Mouse (Mus musculus): ENCODE data around the gene Gstp1.
A peak's percentile ranks its signal among the peaks of the same experiment; 100 is the strongest.
"Not testable (repeated sequence)": the region's sequence is repeated elsewhere in the genome, so short reads cannot be mapped to it uniquely, and the experiment has no call there.

The Gstp1 gene

DNA sequence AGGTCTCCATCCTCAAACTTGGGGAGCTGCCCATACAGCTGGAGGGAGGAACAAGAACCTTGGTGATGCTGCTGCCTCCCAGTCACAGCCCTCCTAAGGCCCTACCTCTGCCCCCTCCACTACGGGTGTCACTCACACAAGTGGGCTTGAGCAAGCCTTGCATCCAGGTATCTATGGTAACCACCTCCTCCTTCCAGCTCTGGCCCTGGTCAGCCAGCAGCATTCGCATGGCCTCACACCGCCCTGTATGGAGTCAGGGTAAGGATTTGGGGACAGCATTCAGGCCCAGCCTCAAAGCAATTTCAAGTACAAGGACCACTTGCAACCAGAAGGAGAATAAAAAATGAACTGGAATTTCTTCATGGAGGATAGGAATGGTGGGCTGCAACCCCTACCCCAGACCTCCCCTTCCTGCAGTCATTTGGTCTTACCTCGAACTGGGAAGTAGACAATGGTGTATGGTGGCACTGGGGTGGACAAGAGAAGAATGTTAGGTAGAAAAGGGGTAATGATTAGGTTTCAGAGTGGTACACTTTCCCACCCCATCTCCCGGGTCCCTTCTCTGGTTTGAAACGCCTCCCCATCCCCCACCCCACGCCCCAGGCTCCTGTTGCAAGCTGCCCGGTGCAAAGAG lies 514 bp downstream of the Gstp1 start:
- not testable (repeated sequence) for DNase-seq

DNA sequence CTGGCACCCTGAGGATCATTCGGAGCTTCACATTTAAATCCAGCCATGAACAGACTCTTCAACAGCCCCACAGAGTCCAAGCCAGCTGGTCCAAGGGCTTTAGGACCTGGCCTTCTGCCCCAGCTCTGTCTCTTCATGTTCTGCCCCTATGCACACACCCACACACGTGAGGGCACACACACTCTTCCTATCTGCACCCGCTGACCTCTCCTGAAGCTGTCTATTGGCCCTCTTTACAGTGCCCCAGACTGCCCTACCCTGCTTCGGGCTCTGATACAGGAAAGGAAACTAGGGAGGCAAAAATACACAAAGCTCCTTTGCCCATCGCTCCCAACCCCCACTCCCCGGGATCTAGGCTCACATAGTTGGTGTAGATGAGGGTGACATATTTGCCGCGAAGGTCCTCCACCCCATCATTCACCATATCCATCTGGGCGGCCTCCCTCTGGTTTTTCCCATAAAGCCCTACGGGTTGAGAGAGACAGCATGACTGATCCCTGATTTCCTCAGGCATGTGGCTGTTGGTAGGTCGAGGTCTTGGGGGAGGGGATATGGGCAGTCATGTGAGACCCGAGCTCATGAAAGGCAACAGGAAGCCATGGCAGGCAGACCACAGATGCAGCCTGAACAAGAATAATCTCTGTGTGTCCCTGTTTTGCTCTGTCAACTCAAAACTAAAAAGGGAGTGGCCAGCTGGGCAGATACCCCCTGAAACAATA lies 1.3 kb downstream of the Gstp1 start:
- peak; percentile 30 for DNase-seq

DNA sequence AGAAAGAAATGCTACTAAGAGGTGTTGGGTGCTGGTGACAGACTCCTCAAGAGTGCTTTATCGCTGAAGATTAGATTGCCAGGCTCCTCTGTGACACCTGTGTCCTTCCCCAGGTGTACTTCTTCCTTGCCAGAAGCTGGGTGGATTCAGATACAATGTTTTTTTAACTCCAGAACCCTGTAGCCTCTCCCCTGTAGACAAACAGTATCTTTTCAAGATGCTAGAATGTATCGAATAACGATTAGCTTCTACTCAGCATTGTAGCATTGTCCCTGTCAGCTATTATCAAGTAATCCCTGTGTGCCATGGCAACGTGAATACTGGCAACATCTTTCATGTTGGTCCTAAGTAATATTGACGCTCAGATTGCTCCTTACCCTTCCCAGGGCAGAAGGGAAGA lies 4.0 kb downstream of the Gstp1 start:
- DNase-seq = no peak

DNA sequence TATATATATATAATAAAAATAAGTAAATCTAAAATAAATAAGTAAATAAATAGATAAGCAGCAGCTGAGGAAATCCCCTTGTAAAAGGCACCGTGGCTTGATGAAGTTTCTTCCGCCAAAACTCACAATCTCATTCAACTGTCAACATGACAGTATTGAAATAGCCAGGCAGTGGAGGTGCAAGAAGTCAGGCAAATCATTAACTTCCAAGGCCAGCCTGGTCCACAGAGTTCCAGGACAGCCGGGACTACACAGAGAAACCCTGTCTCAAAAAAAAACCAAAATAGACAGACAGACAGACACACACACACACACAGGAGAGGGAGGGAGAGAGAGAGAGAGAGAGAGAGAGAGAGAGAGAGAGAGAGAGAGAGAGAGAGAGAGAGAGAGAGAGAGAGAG lies 4.5 kb downstream of the Gstp1 start:
- no peak for DNase-seq

DNA sequence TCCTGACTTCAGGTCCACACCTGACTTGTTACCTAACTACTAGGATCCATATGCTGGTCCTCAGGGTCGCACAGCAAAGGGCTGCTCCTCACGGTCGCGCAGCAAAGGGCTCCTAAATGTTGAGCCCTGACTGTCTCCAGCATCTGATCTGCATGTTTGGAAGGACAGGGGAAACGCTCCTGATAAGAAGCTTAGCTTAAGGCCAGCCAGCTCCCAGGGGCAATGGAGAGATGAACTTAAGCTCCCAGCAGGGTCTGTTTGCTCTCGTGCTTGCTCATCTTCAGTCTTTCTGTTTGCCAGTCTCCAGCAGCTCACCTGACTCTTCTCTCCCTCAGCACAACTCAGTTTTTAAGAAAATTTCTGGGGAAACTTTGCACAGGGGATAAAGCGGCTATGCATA lies 5.1 kb downstream of the Gstp1 start:
- peak; percentile 42 for DNase-seq

DNA sequence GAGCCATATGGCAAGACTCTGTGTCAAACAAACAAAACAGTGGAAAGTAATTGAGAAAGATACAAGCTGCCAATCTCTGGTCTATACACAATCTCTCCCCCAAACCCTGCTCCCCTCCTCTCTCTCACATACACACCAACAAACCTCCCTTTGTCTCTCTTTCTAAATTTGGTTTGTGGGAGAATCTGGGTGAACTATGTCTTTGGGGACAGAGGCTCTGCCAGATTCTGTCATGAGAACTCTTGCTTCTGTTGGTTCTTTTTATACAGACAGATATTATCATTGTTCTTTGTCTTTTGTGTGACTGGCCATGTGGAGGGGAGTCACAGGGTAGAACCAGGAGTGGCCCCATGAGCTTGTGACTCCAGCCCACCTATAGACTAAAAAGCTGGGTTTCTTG lies 10.2 kb downstream of the Gstp1 start:
- DNase-seq = no peak

DNA sequence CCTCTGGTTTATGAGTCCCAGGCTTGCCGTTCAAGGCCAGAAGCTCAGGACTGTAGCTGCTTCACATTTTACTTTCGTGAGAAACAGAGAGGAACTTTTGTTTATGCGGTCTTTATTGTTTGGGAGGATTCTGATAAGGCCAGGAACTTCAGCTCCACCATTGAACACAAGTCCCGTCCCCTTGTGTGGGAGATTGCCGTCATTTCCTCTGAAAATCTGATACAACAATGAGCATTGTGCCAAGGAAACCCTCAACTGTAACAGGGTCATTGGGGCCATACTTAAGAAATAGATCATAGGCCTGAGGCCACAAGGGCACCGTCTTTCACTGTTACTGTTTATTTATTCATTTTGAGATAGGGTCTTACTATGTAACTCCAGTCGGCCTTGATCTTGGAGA lies 14.6 kb downstream of the Gstp1 start:
- DNase-seq = no peak

DNA sequence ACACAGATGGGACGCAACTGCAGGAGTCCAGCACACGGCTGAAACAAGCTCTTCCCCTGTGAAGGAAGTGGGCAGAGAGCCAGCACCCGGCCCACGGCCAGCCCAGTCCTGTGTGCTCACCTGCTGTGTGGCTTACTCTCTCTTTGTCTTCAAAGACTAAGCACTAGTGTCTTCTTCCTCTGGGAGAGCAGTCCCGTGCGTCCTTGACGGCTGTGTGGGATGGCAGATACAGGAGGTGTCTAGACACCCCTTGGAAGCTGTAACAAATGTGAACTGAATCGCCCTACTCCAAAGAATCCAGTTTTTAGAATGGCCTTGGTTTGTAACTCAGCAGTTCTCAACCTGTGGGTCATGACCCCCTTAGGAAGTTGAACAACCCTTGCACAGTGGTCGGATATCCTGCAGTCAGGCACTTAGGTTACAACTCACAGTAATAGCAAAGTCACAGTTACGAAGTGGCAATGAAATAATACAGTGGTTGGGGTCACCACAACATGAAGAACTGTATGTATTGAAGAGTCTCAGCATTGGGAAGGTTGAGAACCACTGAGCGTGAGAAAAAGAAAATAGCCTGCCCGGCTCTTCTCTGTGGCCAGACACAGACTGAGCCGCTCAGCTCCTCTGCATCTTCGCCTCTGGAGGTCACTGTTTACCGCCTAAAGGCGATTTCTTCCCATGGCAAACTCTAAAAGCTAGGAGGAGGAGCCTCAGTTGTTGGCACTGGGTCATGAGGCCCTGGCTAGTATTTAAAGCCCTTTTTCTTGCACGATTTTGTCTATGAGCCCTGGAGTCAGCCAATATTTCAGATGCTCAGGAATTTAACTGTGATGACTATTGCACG lies 18.8 kb downstream of the Gstp1 start:
- DNase-seq = peak; percentile 89

DNA sequence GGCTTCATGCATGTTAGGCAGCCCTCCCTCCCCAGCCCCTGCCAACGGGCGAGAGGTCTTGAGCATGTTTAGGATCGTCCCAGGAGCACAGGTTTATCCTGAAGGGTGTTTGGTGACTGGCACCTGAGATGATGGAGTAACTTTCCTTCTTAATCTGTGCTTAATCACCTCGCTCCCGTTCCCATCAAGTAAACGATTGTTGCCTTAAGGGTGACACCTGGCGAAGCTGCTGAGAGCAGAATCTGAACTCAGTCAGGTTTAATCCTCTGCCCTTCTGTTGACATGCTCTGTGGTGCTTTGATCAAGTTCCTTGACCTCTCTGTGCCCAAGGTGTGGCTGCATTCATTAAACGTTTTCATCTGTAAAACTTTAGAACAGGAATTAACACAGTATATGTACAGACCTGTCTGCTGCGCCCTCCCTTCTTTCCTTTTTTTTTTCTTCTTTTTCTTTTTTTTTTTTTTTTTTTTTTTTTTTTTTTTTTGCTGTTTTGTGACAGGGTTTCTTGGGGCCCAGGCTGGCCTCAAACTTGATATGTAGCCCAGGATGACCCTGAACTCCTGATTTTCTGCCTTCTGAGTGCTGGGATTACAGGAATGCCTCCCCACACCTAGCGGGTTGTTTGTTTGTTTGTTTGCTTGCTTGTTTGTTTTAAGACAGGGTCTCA lies 19.7 kb downstream of the Gstp1 start:
- no peak for DNase-seq

DNA sequence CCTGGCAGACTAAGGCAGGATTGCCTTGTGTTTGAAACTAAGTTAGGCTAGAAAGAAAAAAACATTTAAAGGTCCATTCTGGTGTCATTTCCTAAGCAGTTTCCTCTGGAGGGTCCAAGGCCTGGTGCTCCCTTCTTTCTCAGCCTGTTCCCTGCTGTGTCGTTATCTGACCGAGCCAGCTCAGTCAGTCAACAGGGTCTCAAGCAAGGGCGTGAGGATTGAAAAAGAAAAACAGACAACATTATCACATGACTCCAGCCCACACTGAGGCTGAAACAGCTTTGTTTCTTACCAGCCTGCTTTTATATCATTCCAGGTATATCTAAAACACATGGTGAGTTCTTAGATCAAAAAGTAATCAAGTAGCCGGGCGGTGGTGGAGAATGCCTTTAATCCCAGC lies 22.1 kb downstream of the Gstp1 start:
- DNase-seq = no peak

DNA sequence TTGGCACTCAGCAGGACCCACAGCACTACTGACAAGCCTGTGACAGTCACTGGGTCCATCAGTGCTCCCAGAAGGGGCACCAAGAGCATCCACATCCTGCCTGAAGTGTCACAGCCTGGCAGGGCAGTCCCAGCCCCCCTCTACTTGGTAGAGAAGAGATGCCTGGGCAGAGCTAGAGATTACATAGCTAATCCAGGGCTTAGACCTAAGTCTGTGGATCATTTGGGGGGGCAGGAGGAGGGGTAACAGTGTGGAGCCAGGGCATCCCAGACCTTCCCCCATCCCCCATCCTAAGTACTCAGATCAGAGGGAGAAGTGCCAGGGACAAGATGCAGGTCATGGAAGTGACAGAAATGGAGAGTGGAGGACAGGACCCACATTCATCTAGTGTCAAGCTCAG lies 23.0 kb downstream of the Gstp1 start:
- peak; percentile 87 for DNase-seq

DNA sequence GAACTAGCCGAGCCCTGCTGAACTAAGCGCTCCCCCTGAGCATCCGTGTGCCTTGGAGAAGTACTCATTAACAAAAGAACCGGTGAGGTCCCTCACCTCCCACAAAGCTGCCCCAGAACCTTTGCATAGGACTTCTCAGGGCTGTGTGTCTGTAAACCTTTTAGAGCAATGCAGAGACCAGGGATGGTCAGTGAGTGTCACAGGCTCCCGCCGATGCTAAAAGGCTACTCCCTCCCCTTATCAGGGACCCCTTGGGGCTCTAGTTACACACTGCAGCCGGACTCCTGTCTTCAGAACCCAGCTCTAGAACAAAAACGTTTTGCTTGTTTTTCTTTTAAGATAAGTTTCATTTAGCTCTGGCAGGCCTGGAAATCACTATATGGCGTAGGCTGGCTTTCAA lies 24.7 kb downstream of the Gstp1 start:
- no peak for DNase-seq

DNA sequence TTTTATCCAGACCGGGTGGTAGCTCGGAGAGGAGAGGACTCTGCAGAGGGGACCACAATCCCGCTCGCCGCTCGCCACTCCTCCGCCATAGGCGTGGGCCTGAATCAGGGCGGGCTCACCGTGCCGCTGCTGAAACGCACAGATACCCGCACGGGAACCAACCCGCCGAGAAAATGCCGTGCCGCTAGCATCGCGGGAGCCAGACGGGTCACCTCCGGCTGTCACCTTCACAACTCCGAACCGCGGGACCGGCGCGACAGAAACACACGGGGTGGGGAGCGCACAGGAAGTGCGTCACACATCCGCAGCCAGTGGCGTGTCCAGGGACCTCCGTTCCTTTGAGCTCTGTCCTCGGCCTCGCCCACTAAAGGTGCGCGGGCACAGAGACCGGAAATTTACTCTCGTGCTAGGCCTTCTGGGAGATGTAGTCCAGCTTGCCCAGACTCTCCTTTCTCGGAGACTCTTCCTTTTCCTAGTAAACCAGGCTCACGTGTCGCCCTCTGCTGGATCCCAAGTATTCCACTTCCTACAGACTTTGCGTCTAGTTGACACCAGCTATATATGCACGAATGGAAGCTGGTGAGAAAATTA lies 25.3 kb downstream of the Gstp1 start, which contains the start of gene Ndufv1:
Gene Ndufv1 (minus strand): TSS at position 375 of the 591 bp plus-strand sequence.
- DNase-seq = peak; percentile 100

DNA sequence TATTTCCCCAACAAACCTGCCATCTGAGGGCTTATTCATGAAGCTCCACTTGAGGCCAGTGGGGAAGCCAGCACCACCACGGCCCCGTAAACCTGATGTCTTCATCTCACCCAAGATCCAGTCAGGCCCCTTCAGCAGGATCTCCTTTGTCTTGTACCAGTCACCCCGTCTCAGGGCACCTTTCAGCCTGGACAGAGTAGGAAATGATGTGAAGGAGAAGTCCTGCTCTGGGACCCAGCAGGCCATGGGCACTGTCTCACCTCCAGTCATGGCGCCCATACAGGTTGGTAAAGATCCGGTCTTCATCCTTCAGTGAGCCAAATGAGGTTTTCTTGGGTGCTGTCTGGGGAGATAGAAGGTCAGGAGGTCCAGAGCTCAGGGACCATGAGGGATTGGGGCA lies 26.7 kb downstream of the Gstp1 start:
- DNase-seq = no peak

DNA sequence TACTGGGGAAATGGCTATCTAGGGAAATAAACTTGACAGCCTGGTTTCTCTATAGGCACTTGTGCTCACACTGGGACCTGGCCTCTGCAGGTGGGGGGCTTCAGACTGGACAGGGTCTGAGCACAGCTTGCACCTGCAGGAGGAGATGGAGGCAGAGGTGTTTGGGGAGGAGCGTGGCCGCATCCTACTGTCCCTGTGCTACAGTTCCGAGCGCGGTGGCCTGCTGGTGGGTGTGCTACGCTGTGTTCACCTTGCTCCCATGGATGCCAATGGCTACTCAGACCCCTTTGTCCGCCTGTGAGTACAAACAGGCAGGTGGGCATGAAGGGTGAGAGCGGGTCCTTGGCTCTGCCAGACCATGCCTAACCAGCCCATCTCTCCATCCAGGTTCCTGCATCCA lies 31.8 kb downstream of the Gstp1 start:
- DNase-seq = no peak

DNA sequence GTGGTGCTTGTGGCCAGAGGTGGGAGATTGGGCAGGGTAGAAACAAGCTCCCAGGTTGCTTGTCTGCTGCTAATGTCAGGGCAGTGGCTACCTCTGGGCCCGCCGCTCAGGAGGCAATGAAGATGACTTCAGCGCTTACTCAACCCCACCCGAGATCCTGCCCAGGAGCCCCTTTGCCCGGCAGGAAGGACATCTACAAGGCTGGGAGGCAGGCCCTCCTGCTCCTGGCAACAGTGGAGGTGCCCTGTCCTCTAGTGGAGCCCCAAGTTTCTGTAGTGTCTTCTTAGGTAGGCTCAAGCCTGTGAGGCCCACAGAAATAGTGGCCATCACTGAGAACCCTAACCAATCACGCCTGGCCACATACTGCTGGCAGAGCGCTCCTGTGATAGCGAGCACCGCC lies 32.7 kb downstream of the Gstp1 start:
- no peak for DNase-seq

DNA sequence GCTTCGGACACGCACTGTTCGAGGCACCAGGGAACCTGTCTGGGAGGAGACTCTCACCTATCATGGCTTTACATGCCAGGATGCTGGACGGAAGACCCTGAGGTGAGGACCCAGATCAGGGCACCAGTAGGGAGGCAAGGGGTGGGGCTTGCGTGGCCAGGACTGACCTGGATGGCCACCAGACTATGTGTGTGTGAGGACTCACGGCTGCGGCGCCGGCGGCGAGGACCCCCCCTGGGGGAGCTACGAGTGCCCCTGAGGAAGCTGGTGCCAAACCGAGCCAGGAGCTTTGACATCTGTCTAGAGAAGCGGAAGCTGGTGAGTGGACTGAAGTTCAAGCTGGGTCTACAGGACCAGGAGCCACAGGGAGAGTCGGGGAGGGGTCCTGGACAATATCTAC lies 33.5 kb downstream of the Gstp1 start:
- DNase-seq = no peak

DNA sequence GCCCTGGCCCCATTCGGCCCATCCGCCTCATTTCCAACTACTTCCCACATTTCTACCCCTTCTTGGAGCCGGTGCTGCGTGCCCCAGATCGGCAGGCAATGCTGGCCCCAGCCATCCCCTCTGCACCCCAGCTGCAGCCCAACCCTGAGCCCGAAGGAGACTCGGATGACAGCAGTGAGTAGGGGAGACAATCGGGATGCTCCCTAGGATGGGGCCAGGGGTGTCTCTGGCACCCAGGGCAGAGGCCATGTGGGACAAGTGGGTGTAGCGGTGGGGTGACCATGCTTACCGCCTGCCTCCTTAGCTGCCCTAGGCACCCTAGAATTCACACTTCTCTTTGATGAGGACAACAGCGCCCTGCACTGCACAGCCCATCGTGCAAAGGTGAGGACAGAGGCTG lies 34.1 kb downstream of the Gstp1 start:
- DNase-seq = no peak

DNA sequence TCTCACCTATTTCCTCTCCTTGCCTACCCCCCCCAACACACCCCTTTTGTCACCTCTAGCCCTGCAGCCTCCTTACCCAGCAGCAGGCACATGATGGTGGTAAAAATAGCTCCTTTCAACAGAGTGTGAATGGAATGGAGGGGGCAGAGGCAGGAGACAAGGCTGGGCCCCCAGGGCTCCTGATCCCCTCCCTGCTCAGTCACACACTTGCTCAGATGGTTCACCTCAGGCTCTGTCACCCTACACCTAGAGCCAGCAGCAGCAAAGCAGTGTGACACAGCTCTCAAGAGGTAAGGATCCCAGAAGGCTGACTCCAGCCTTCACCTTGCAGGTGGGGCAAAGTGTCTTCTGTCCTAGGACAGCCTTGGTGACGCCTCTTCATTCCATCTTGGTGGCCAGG lies 34.7 kb downstream of the Gstp1 start, which contains the start of gene Doc2g:
Gene Doc2g (plus strand): TSS at position 202 of the 400 bp plus-strand sequence.
- no peak for DNase-seq

DNA sequence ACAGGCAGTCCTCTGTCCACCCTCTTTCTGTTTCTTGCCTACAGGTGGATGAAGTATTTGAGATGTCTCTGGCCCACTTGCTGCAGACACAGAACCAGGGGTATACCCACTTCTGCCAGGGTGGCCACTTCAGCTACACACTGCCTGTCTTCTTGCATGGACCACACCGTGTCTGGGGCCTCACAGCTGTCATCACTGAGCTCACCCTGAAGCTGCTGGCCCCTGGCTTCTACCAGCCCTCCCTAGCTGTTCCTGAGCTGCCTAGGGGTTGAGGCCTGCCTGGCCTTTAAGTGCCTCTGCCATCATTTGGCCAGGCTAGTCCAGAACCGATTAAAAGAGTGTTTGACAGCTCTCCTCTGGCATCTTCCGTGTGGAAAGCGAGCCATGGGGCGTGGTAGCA lies 36.0 kb downstream of the Gstp1 start:
- no peak for DNase-seq

DNA sequence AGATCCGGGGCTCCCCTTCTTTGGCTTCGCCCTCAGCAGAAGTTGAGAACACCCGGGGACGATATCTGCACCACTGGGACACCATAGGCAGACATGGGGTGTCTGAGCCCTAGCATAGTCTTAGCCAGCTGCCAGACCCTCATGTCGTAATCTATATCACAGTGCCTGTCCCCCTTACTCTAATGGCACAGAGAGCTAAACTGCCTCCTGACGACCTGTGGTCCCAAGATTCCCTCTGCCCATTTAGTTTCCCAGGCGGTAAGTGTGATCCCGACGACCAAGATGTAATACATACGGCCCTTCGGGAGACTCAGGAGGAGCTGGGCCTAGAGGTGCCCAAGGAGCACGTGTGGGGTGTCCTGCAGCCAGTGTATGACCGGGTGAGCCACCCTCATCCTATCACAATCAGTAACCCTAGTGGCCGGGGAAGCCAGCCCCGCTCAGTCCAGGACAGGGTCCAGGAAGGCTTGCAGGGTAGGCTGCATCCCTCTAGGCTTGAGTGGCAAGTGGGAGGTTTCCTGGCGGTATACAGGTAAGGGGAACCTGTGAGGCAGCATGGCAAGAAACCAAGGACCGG lies 36.7 kb downstream of the Gstp1 start:
- DNase-seq = no peak

DNA sequence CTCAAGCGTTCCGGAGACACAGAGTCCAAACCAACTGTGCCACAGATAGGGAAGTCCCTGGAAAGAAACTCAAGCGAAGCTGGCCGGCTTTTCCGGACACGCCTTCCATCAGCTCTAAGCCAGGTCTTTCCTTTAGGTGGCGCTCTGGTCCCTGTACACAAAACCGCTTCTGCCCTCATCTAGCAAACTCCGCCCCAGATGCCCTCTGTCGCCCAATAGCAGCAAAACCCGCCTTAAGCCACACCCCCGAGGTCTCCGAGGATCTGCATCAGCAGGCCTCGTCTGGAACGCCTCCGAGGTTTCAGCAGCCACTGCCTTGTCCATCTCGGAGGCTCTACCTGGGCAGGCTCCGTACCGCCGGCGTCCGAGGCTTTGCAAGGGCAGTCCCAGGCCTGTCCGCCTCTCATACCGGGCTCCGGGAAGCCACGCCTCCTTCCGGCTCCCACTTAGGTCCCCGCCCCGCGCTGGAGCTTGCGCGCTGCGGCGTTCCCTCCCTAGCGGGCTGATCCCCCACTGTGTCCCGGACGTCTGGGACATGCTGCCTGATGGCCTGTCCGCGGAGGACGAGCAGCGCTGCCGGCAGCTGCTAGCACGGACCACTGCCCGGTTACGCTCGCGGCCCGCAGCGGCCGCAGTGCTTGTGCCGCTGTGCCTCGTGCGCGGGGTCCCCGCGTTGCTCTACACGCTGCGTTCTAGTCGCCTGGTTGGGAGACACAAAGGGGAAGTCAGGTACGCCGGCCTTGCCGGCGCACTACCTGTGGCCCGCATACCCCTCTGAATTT lies 37.5 kb downstream of the Gstp1 start, which contains the start of the genes Nudt8 and Gm49405:
Gene Nudt8 (plus strand): TSS at position 462 of the 782 bp plus-strand sequence.
Gene Gm49405 (plus strand): TSS at position 508 of the 782 bp plus-strand sequence.
- DNase-seq = peak; percentile 98
